Mouse (Mus musculus): ENCODE measurements at regions not wholly inside any gene's neighbourhood (a gene's known extent, or its start where the extent isn't known, plus 50 kb on each side); places are given as distances from the start of the nearest gene placed in this dataset.

DNA sequence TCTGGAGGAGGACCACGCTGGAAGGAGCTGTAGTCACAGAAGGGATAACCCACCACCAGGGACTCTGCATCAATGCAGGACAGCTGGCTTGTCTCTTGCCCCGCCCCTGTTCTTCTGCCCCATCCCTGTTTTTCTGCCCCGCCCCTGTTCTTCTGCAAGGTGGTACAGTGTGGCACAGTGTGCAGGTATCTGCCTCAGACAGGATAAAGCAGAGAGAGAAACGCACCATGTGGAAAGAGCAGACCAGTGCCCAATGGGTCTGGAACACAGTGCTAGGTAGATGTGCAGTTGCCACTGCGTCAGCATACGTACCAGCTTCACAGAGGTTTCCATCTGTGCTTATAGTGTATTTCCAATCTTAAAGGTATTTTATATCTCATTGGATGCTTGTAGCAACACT lies 66.2 kb upstream of the Mmp2 start:
- DNase-seq (ENCODE audit: low spot score) = no peak
- 94% methylated on average over 6 of the region's 6 CpGs for WGBS
- H3K36me3 ChIP-seq (ENCODE audit: control insufficient read depth, insufficient read depth, low read length) = no peaks in the 10 kb centered on the region
- no peak overlapping the region for H3K4me2 ChIP-seq (ENCODE audit: low read depth, low read length)
- no peak overlapping the region for H3K4me3 ChIP-seq (ENCODE audit: low read depth, low read length)
- ATAC-seq (ENCODE audit: low read depth) = no peak
- no peaks in the 10 kb centered on the region for H3K4me1 ChIP-seq (ENCODE audit: control insufficient read depth, insufficient read depth, low read length)
- no peak overlapping the region for H3K9ac ChIP-seq (ENCODE audit: low read depth, low read length)
- no peaks in the 10 kb centered on the region for H3K27me3 ChIP-seq (replicated peaks; ENCODE audit: control insufficient read depth, insufficient read depth, low read length)
- no peak overlapping the region for H3K27ac ChIP-seq (replicated peaks; ENCODE audit: low read depth, low read length)
- no peaks in the 10 kb centered on the region for H3K9me3 ChIP-seq (ENCODE audit: control insufficient read depth, low read length)

DNA sequence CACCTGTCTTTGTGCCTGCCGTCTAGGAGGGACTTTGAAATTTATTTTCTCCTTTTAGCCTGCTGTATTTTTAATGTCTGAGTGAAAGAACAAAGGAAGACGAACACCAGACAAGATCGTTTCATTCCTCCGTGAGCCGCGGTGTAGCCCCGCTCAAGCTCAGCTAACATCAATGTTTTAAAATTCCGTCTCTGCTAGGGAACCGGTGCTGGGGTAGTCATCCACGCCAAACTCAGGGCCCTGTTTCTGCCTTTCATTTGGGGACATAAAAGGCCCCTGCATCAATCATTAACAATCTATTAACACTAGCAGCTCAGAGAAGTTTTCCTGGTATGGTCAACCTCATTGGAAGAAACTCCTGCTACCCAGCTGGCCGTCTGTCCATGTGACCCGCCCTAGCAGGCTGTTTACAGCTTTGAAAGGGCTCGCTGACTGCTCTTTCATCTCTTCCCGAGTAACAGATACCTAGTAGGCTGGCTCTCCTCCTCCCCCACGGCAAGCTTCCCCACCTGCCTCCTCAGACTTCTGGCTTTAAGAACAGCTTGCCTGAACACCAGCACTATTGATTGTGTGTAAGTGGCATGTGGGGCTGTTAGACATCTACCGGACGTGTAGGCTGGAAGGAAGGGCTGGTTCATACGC lies 65.0 kb upstream of the Mmp2 start:
- DNase-seq (ENCODE audit: low spot score) = peak; percentile 34
- no peak overlapping the region for H3K27ac ChIP-seq (replicated peaks; ENCODE audit: low read depth, low read length)
- H3K4me3 ChIP-seq (ENCODE audit: low read depth, low read length) = no peak overlapping the region
- 14% methylated on average over 18 of the region's 18 CpGs for WGBS
- H3K4me1 ChIP-seq (ENCODE audit: control insufficient read depth, insufficient read depth, low read length) = no peaks in the 10 kb centered on the region
- H3K4me2 ChIP-seq (ENCODE audit: low read depth, low read length) = peak overlapping the region; percentile 16; the same call in 1 of the 2 replicates
- H3K36me3 ChIP-seq (ENCODE audit: control insufficient read depth, insufficient read depth, low read length) = no peaks in the 10 kb centered on the region
- H3K9me3 ChIP-seq (ENCODE audit: control insufficient read depth, low read length) = no peaks in the 10 kb centered on the region
- no peak overlapping the region for H3K9ac ChIP-seq (ENCODE audit: low read depth, low read length)
- ATAC-seq (ENCODE audit: low read depth) = peak; percentile 63; the same call in 1 of the 2 replicates
- H3K27me3 ChIP-seq (replicated peaks; ENCODE audit: control insufficient read depth, insufficient read depth, low read length) = no peaks in the 10 kb centered on the region

DNA sequence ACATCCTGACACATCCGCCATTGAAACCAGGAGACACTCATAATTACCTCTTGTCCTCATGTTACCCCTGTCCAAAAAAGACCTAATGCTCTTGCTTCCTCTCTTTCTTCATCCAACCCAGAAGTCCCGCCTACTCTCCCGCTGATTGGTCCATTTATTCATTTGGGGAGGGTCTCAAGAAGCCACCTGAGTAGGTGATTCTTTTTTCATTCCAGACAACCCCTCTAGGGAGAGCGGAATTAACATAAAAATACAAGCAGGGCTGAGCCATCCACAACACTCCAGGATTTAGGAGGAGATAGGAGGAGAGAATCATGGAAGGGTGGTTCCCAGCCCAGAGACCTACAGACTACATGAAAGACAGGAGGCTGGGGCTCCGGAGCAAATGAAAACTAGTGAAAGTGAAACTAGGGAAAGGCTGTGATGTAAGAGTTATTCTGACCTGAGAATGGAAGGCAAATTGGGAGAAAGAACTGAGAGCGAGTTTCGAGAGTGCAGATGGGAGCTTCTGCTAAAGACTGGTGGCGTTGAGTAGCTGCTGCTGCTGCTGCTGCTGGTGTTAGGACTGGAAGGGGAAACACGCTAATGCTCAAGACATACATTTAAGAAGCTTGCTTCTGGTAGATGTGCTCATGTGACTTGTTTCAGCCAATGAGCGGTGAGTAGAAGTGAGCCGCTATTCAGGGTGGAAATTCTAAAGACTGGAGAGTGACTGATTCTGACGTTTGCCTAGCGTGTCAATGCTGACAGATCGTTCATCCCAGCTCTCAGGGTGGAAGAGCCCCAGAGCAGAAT lies 55.0 kb upstream of the Mmp2 start:
- DNase-seq (ENCODE audit: low spot score) (no peak), ATAC-seq (ENCODE audit: low read depth) (no peak)
- 62% methylated on average over 14 of the region's 14 CpGs for WGBS
- H3K4me1 ChIP-seq (ENCODE audit: control insufficient read depth, insufficient read depth, low read length) = no peaks in the 10 kb centered on the region
- no peaks in the 10 kb centered on the region for H3K27me3 ChIP-seq (replicated peaks; ENCODE audit: control insufficient read depth, insufficient read depth, low read length)
- H3K4me2 ChIP-seq (ENCODE audit: low read depth, low read length) = peak overlapping the region; percentile 8; the same call in 1 of the 2 replicates
- H3K27ac ChIP-seq (replicated peaks; ENCODE audit: low read depth, low read length) = no peak overlapping the region
- H3K36me3 ChIP-seq (ENCODE audit: control insufficient read depth, insufficient read depth, low read length) = no peaks in the 10 kb centered on the region
- H3K9me3 ChIP-seq (ENCODE audit: control insufficient read depth, low read length) = no peaks in the 10 kb centered on the region
- no peak overlapping the region for H3K9ac ChIP-seq (ENCODE audit: low read depth, low read length)
- no peak overlapping the region for H3K4me3 ChIP-seq (ENCODE audit: low read depth, low read length)

DNA sequence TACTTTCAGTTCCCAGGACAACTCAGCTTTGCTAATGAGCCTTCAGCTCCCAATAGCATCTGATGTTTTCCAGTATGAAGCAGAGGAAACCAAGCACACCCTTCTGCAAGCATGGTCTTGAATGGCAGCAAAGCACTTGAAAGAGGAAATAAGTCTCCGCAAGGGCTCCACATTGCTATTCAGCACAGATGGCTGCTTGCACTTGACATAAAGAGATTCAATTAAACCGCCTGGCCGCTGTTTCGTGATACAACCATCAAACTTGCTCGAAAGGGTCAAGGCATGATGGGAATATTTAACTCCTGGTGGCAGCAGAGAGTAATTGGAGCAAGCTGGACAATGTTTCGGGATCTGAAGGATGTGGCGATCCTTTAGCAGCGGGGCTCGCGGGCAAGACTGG lies 54.3 kb upstream of the Mmp2 start:
- WGBS = 79% methylated on average over 10 of the region's 10 CpGs
- no peaks in the 10 kb centered on the region for H3K4me1 ChIP-seq (ENCODE audit: control insufficient read depth, insufficient read depth, low read length)
- H3K27ac ChIP-seq (replicated peaks; ENCODE audit: low read depth, low read length) = no peak overlapping the region
- no peaks in the 10 kb centered on the region for H3K9me3 ChIP-seq (ENCODE audit: control insufficient read depth, low read length)
- ATAC-seq (ENCODE audit: low read depth) (no peak), DNase-seq (ENCODE audit: low spot score) (no peak)
- no peak overlapping the region for H3K9ac ChIP-seq (ENCODE audit: low read depth, low read length)
- no peak overlapping the region for H3K4me2 ChIP-seq (ENCODE audit: low read depth, low read length)
- no peaks in the 10 kb centered on the region for H3K36me3 ChIP-seq (ENCODE audit: control insufficient read depth, insufficient read depth, low read length)
- no peaks in the 10 kb centered on the region for H3K27me3 ChIP-seq (replicated peaks; ENCODE audit: control insufficient read depth, insufficient read depth, low read length)
- H3K4me3 ChIP-seq (ENCODE audit: low read depth, low read length) = no peak overlapping the region

- H3K4me1 ChIP-seq (ENCODE audit: control insufficient read depth, insufficient read depth, low read length) = no peaks in the 10 kb centered on the region
- ATAC-seq (ENCODE audit: low read depth) = no peak
- H3K9ac ChIP-seq (ENCODE audit: low read depth, low read length) = no peak overlapping the region
- H3K9me3 ChIP-seq (ENCODE audit: control insufficient read depth, low read length) = no peaks in the 10 kb centered on the region
- H3K27me3 ChIP-seq (replicated peaks; ENCODE audit: control insufficient read depth, insufficient read depth, low read length) = no peaks in the 10 kb centered on the region
- no peak overlapping the region for H3K4me2 ChIP-seq (ENCODE audit: low read depth, low read length)
- WGBS = 50% methylated on average over 4 of the region's 4 CpGs
- DNase-seq (ENCODE audit: low spot score) = no peak
- H3K27ac ChIP-seq (replicated peaks; ENCODE audit: low read depth, low read length) = no peak overlapping the region
- H3K4me3 ChIP-seq (ENCODE audit: low read depth, low read length) = no peak overlapping the region
- H3K36me3 ChIP-seq (ENCODE audit: control insufficient read depth, insufficient read depth, low read length) = no peaks in the 10 kb centered on the region
Observed at GRCm38 (mm10) chr8:92775186-92775585, 51.9 kb upstream of the Mmp2 start.

DNA sequence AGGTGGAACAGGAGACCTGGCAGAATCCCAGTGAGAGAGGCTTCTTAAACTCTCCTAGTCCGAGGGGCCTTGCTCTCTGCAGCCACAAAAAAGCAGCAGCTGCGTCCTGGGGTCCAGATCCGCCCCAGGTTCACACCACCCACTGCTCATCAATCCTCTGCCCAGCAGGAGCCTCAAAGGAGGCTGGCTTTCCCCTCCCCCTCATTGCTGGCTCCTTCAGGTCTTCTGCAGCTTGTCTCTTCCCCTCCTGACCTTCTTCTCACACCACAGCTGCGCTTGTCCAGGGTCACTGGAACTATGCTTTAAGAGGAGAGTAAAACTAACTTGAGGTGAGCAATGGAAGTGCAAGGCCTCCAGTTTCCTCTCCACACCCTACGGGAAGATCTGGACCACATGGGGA lies 50.0 kb upstream of the Mmp2 start:
- Histone ChIP-seq H3K9ac (ENCODE audit: low read depth, low read length) (no peak overlapping the region), H3K36me3 (ENCODE audit: control insufficient read depth, insufficient read depth, low read length) (no peaks in the 10 kb centered on the region), H3K27me3 (replicated peaks; ENCODE audit: control insufficient read depth, insufficient read depth, low read length) (no peaks in the 10 kb centered on the region), H3K4me3 (ENCODE audit: low read depth, low read length) (no peak overlapping the region), H3K4me1 (ENCODE audit: control insufficient read depth, insufficient read depth, low read length) (no peaks in the 10 kb centered on the region), H3K9me3 (ENCODE audit: control insufficient read depth, low read length) (no peaks in the 10 kb centered on the region), H3K4me2 (ENCODE audit: low read depth, low read length) (no peak overlapping the region), H3K27ac (replicated peaks; ENCODE audit: low read depth, low read length) (no peak overlapping the region)
- DNase-seq (ENCODE audit: low spot score) (no peak), ATAC-seq (ENCODE audit: low read depth) (no peak)
- WGBS = 22% methylated on average over 5 of the region's 5 CpGs

Measured in embryonic facial prominence, embryonic 14.5 days (tissue).